Mouse (Mus musculus): ENCODE data around the gene Cog4.

DNA sequence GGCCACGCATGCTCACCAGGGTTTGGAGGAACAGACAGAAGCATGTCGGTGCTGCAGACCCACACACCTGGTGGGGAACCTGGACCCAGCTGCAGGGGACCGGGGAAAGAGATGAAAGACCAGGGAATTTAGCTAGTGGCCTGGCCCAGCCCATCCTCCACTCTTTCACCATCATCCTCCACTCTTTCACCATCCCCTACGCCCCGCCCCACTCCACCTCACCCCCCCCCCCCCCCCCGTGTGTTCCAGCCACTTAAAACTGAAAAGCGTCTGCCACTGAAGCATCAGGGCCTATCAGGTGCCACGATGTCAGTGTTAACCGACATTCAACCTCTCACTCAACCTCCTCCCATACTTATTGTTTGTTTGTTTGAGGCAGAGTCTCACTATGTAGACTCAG, 48.9 kb downstream of the Cog4 start:
- TF ChIP-seq EP300 (IDR thresholded peaks at IDR 0.05; ENCODE audit: low read depth) (no peak), CTCF (IDR thresholded peaks at IDR 0.05; ENCODE audit: low read depth) (no peak)

Measured in heart, postnatal 0 days (tissue).